Mouse (Mus musculus) E14TG2a.4 (cell line): ENCODE data around the gene Metap2.

Source experiments
- CTCF ChIP-seq: conservative IDR thresholded peaks from 2 replicates; pipeline ENCODE4 v1.5.1; 2014; ENCODE audit warnings: low read length
- POU5F1 ChIP-seq: IDR thresholded peaks from 2 replicates; pipeline ENCODE4 v1.6.1; 2014; ENCODE audit warnings: low read length, borderline replicate concordance

DNA sequence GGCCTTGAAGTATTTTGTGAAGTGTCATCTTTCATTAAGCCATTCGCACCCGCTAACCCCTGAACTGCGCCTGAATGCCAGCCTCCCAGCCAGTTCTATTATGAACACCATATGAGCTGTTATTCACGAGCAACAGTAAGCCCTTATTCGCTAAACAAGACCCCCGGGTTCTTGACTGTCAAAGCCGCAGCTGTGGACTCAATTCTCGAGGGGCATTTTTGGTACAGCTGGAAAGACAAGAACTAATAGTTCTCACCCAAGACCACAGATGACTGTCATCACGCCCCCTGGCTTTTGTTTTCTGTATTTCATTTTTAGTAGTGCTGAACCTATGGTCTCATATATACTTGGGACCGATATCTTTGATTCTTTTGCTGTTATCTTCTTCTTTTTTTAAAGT, 83.1 kb downstream of the Metap2 start:
- TF ChIP-seq CTCF: 0 out of 2 replicates have a peak, but pooled peaks have one; percentile 19
- TF ChIP-seq POU5F1: no peak
